Mouse (Mus musculus): Measurements from ENCODE around the gene Ddx17. TPM values are rescaled to one million over a fixed set of nuclear protein-coding genes. Genes with fewer than 3 reads are reported as not detected.

Gene Ddx17
- total and polyA plus RNA-seq, 2 experiments from 2014 or later: 34.2 to 334 TPM

DNA sequence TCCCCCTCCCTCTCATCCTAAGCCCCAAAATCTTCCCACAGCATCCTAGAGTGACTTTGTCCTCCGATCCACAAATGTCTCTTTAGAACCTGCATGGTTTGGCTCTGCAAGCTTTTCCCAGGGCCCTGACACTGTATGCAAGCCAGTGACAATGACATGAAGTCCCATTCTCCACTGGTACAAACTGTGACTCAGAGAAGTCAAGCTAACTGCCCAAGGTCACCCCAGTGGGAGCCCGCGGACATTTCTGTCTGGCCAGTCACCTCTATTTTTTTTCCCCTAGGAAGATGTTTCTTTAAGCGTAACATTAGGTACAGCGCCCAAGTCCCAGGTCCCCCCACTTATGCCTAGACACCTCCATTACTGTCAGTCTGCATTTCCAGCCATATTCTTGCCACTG lies 43.1 kb downstream of the Ddx17 start:
- DNase-seq (ENCODE audit: low spot score) (no peak), ATAC-seq (no peak)
- Histone ChIP-seq H3K4me2 (ENCODE audit: low read depth, low read length) (no peak overlapping the region), H3K27ac (no peak overlapping the region), H3K4me1 (ENCODE audit: insufficient read depth, low read length) (no peaks in the 10 kb centered on the region), H3K9ac (replicated peaks; ENCODE audit: low read length) (no peak overlapping the region), H3K27me3 (ENCODE audit: insufficient read depth, low read length) (peaks cover 27% of the 10 kb centered on the region; the same call in 1 of the 2 replicates), H3K9me3 (ENCODE audit: low read length) (no peaks in the 10 kb centered on the region), H3K4me3 (ENCODE audit: low read length) (no peak overlapping the region), H3K36me3 (ENCODE audit: insufficient read depth, low read length) (no peaks in the 10 kb centered on the region)
- TF ChIP-seq CTCF (IDR thresholded peaks at IDR 0.05; ENCODE audit: low read depth): no peak
- 68% methylated on average over 5 of the region's 5 CpGs for WGBS

DNA sequence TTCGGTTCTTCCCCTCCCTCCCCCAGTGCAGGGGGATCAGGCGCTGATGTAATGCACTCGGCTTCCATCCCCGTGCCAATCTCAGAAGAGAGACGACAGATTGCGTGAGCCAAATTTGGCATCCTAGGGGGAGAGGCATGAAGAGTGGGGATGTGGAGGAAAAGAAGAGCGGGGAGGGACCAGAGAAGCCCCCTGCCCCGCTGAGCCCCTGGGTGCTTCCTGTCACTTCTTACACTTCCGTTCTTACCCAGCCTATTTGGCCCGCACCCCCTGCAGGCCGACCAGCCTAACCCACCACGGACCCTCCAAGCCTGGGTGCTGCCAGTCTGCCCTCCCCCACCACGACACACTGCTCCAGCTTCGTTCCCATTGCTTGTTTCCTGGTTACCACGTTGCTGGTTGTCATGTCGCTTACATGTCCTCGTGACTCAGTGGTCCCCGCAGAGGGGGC lies 43.6 kb downstream of the Ddx17 start:
- Histone ChIP-seq H3K27ac (no peak overlapping the region), H3K4me3 (ENCODE audit: low read length) (no peak overlapping the region), H3K9ac (replicated peaks; ENCODE audit: low read length) (no peak overlapping the region), H3K4me1 (ENCODE audit: insufficient read depth, low read length) (no peaks in the 10 kb centered on the region), H3K9me3 (ENCODE audit: low read length) (no peaks in the 10 kb centered on the region), H3K4me2 (ENCODE audit: low read depth, low read length) (no peak overlapping the region), H3K27me3 (ENCODE audit: insufficient read depth, low read length) (peaks cover 27% of the 10 kb centered on the region; the same call in 1 of the 2 replicates), H3K36me3 (ENCODE audit: insufficient read depth, low read length) (no peaks in the 10 kb centered on the region)
- WGBS: 14% methylated on average over 18 of the region's 18 CpGs
- ATAC-seq (no peak), DNase-seq (ENCODE audit: low spot score) (no peak)
- TF ChIP-seq CTCF (IDR thresholded peaks at IDR 0.05; ENCODE audit: low read depth): no peak

DNA sequence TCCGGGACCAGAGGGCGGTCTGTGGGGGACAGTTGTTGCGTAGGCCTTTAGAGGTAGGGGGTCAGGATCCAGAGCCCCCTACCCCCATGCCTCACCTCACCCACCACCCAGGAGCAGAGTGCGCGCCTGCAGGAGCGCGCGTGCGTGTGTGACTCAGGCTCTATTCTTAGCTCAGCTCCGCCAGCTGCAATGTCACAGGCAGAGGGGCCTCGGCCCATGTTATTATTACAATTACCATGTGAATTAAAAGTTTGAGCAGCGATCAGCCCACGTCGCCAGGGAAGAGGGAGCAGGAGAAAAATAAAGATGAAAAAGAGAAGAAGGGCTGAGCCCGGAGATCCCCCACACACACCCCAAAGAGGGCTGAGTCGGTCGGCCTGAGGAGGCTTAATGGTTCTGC lies 46.4 kb downstream of the Ddx17 start:
- no peaks in the 10 kb centered on the region for H3K36me3 ChIP-seq (ENCODE audit: insufficient read depth, low read length)
- no peak overlapping the region for H3K27ac ChIP-seq
- no peak overlapping the region for H3K4me3 ChIP-seq (ENCODE audit: low read length)
- H3K27me3 ChIP-seq (ENCODE audit: insufficient read depth, low read length): peaks cover 21% of the 10 kb centered on the region; the same call in 1 of the 2 replicates
- WGBS: 65% methylated on average over 16 of the region's 17 CpGs
- no peak overlapping the region for H3K4me2 ChIP-seq (ENCODE audit: low read depth, low read length)
- ATAC-seq (no peak), DNase-seq (ENCODE audit: low spot score) (no peak)
- no peak overlapping the region for H3K9ac ChIP-seq (replicated peaks; ENCODE audit: low read length)
- no peaks in the 10 kb centered on the region for H3K4me1 ChIP-seq (ENCODE audit: insufficient read depth, low read length)
- H3K9me3 ChIP-seq (ENCODE audit: low read length): no peaks in the 10 kb centered on the region
- TF ChIP-seq CTCF (IDR thresholded peaks at IDR 0.05; ENCODE audit: low read depth): no peak

DNA sequence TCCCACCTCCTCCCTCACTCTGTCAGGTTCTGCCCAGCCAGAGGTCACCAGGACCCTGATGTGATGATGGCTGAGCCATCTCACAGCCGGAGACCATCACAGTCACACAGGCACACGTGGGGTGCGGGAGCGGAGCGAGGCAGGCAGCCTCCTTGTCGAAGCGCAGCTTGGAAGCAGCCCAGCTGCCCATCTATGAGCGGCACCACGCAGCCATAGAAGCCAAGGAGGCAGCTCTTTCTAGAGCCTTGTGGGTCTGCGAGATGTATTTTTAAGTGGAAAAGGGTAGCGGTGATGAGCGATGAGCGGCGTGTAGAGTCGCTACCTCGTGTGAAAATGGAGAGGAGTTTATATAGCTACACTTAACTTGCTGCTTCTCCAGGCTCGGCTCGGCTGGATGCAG lies 53.0 kb downstream of the Ddx17 start:
- H3K27me3 ChIP-seq (ENCODE audit: insufficient read depth, low read length): no peaks in the 10 kb centered on the region
- ATAC-seq (no peak), DNase-seq (ENCODE audit: low spot score) (no peak)
- H3K4me2 ChIP-seq (ENCODE audit: low read depth, low read length): peak overlapping the region; percentile 31
- H3K9me3 ChIP-seq (ENCODE audit: low read length): no peaks in the 10 kb centered on the region
- no peaks in the 10 kb centered on the region for H3K4me1 ChIP-seq (ENCODE audit: insufficient read depth, low read length)
- no peak overlapping the region for H3K27ac ChIP-seq
- 37% methylated on average over 18 of the region's 18 CpGs for WGBS
- TF ChIP-seq CTCF (IDR thresholded peaks at IDR 0.05; ENCODE audit: low read depth): no peak
- no peak overlapping the region for H3K4me3 ChIP-seq (ENCODE audit: low read length)
- no peak overlapping the region for H3K9ac ChIP-seq (replicated peaks; ENCODE audit: low read length)
- H3K36me3 ChIP-seq (ENCODE audit: insufficient read depth, low read length): no peaks in the 10 kb centered on the region

DNA sequence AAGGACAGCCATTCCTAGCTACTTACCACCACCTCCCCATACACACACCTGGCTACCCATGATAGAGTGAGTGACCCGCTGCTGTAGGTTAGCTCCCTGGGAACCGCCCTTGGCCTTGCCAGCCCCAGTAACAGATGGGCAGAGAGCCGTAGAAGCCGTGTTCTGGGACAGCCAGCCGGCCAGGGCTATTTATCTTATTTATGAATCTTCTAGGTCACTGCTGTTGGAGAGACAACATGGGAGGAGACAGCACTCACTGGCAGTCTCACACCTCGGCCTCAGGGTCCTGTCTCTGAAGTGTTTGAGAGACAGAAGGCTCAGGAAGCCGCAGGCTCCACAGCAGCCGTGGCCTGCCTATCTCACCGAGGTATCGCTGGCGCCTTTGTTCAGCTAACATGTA lies 57.1 kb downstream of the Ddx17 start:
- Histone ChIP-seq H3K27ac (no peak overlapping the region), H3K27me3 (ENCODE audit: insufficient read depth, low read length) (no peaks in the 10 kb centered on the region), H3K4me1 (ENCODE audit: insufficient read depth, low read length) (no peaks in the 10 kb centered on the region), H3K4me2 (ENCODE audit: low read depth, low read length) (no peak overlapping the region), H3K9me3 (ENCODE audit: low read length) (no peaks in the 10 kb centered on the region), H3K36me3 (ENCODE audit: insufficient read depth, low read length) (no peaks in the 10 kb centered on the region), H3K9ac (replicated peaks; ENCODE audit: low read length) (no peak overlapping the region), H3K4me3 (ENCODE audit: low read length) (no peak overlapping the region)
- no peak for TF ChIP-seq CTCF (IDR thresholded peaks at IDR 0.05; ENCODE audit: low read depth)
- 54% methylated on average over 11 of the region's 11 CpGs for WGBS
- DNase-seq (ENCODE audit: low spot score): no peak
- no peak for ATAC-seq

DNA sequence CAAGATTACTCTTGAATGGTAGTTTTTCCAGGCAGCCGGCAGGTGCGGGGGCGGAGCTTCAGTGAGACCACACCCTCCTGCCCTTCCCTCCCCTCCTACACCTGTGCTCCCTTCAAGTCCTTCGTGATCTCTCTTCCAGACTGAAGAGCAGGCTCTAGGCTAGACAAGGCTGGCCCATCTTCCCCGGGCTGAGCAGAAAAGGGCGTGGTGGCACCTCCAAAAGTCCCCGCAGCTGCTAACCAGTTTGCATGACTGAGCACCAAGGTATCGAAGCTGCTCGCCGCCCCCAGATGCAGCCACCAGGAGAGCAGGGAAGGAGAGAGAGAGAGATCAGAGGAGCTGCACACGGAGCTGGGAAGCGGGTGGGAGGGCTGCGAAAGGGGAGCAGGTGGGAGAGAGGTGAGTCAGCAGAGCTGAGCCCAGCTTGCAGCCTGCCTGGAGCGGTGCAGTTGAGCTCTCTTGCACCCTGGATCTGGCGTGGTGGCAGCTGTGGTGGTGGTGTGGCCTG lies 65.3 kb downstream of the Ddx17 start:
- Histone ChIP-seq H3K4me3 (ENCODE audit: low read length) (no peak overlapping the region), H3K27me3 (ENCODE audit: insufficient read depth, low read length) (no peaks in the 10 kb centered on the region), H3K4me2 (ENCODE audit: low read depth, low read length) (no peak overlapping the region), H3K27ac (no peak overlapping the region), H3K9ac (replicated peaks; ENCODE audit: low read length) (no peak overlapping the region), H3K9me3 (ENCODE audit: low read length) (no peaks in the 10 kb centered on the region), H3K36me3 (ENCODE audit: insufficient read depth, low read length) (no peaks in the 10 kb centered on the region), H3K4me1 (ENCODE audit: insufficient read depth, low read length) (no peaks in the 10 kb centered on the region)
- no peak for ATAC-seq
- no peak for DNase-seq (ENCODE audit: low spot score)
- TF ChIP-seq CTCF (IDR thresholded peaks at IDR 0.05; ENCODE audit: low read depth): no peak
- WGBS: 14% methylated on average over 15 of the region's 15 CpGs

Small RNAs within 50 kb of the gene (microRNA-seq; reads per million reads assigned to microRNA genes)
- 0 reads per million in 2 experiments for gene Gm27903

Other genes starting within 250 kb of the Ddx17 start
- gene Pla2g6, start 218.4 kb downstream of the Ddx17 start, total RNA-seq (2014; rRNA removed): 24.3 and 28.8 TPM in 2 replicates
- 15.2 and 15.7 TPM in 2 replicates for gene Pla2g6, start 218.4 kb downstream of the Ddx17 start, polyA plus RNA-seq (2015; fragmentation: Nextera tagmentation; extraction: Ambion mirVana)
- 4.0 and 5.4 TPM in 2 replicates for gene Maff, start 200.1 kb downstream of the Ddx17 start, total RNA-seq (2014; rRNA removed)
- gene Maff, start 200.1 kb downstream of the Ddx17 start, polyA plus RNA-seq (2015; fragmentation: Nextera tagmentation; extraction: Ambion mirVana): 1.7 and 2.0 TPM in 2 replicates
- 72.4 and 113 TPM in 2 replicates for gene Tmem184b, start 143.2 kb downstream of the Ddx17 start, total RNA-seq (2014; rRNA removed)
- 26.6 and 31.6 TPM in 2 replicates for gene Tmem184b, start 143.2 kb downstream of the Ddx17 start, polyA plus RNA-seq (2015; fragmentation: Nextera tagmentation; extraction: Ambion mirVana)
- 323 and 374 TPM in 2 replicates for gene Csnk1e, start 91.2 kb downstream of the Ddx17 start, total RNA-seq (2014; rRNA removed)
- 158 and 178 TPM in 2 replicates for gene Csnk1e, start 91.2 kb downstream of the Ddx17 start, polyA plus RNA-seq (2015; fragmentation: Nextera tagmentation; extraction: Ambion mirVana)
- gene Kcnj4, start 41.5 kb downstream of the Ddx17 start, total RNA-seq (2014; rRNA removed): 0.50 and 0.94 TPM in 2 replicates
- not detected in 2 replicates for gene Kcnj4, start 41.5 kb downstream of the Ddx17 start, polyA plus RNA-seq (2015; fragmentation: Nextera tagmentation; extraction: Ambion mirVana)
- gene Kdelr3, start 30.3 kb downstream of the Ddx17 start, total RNA-seq (2014; rRNA removed): 6.4 and 9.6 TPM in 2 replicates
- 8.1 and 9.5 TPM in 2 replicates for gene Kdelr3, start 30.3 kb downstream of the Ddx17 start, polyA plus RNA-seq (2015; fragmentation: Nextera tagmentation; extraction: Ambion mirVana)
- gene Dmc1, start 58.4 kb upstream of the Ddx17 start, total RNA-seq (2014; rRNA removed): 0.36 and 0.37 TPM in 2 replicates
- gene Dmc1, start 58.4 kb upstream of the Ddx17 start, polyA plus RNA-seq (2015; fragmentation: Nextera tagmentation; extraction: Ambion mirVana): 1.1 and 1.4 TPM in 2 replicates
- 6.4 and 8.4 TPM in 2 replicates for gene Fam227a, start 112.2 kb upstream of the Ddx17 start, total RNA-seq (2014; rRNA removed)
- 2.1 and 3.1 TPM in 2 replicates for gene Fam227a, start 112.2 kb upstream of the Ddx17 start, polyA plus RNA-seq (2015; fragmentation: Nextera tagmentation; extraction: Ambion mirVana)
- gene Cby1, start 112.5 kb upstream of the Ddx17 start, total RNA-seq (2014; rRNA removed): 48.2 and 54.2 TPM in 2 replicates
- gene Cby1, start 112.5 kb upstream of the Ddx17 start, polyA plus RNA-seq (2015; fragmentation: Nextera tagmentation; extraction: Ambion mirVana): 91.5 and 92.0 TPM in 2 replicates
- 139 and 149 TPM in 2 replicates for gene Tomm22, start 124.1 kb upstream of the Ddx17 start, total RNA-seq (2014; rRNA removed)
- 239 and 241 TPM in 2 replicates for gene Tomm22, start 124.1 kb upstream of the Ddx17 start, polyA plus RNA-seq (2015; fragmentation: Nextera tagmentation; extraction: Ambion mirVana)
- gene Josd1, start 141.2 kb upstream of the Ddx17 start, total RNA-seq (2014; rRNA removed): 53.3 and 57.9 TPM in 2 replicates
- gene Josd1, start 141.2 kb upstream of the Ddx17 start, polyA plus RNA-seq (2015; fragmentation: Nextera tagmentation; extraction: Ambion mirVana): 18.1 and 20.0 TPM in 2 replicates
- gene Gtpbp1, start 144.1 kb upstream of the Ddx17 start, total RNA-seq (2014; rRNA removed): 88.2 and 91.7 TPM in 2 replicates
- 36.7 and 38.3 TPM in 2 replicates for gene Gtpbp1, start 144.1 kb upstream of the Ddx17 start, polyA plus RNA-seq (2015; fragmentation: Nextera tagmentation; extraction: Ambion mirVana)
- 43.6 and 45.4 TPM in 2 replicates for gene Sun2, start 195.8 kb upstream of the Ddx17 start, total RNA-seq (2014; rRNA removed)
- gene Sun2, start 195.8 kb upstream of the Ddx17 start, polyA plus RNA-seq (2015; fragmentation: Nextera tagmentation; extraction: Ambion mirVana): 4.5 and 5.5 TPM in 2 replicates
- 42.7 and 50.3 TPM in 2 replicates for gene Dnal4, start 231.1 kb upstream of the Ddx17 start, total RNA-seq (2014; rRNA removed)
- gene Dnal4, start 231.1 kb upstream of the Ddx17 start, polyA plus RNA-seq (2015; fragmentation: Nextera tagmentation; extraction: Ambion mirVana): 54.0 and 56.7 TPM in 2 replicates

Measured in hindbrain, postnatal 0 days (tissue).